Comparison of ENCODE assay signal across 8 mouse cellular contexts in genomic region chr11:59624017-59624630, GRCm38 (mm10). TPM values are rescaled to one million over a fixed set of nuclear protein-coding genes. Genes with fewer than 3 reads are reported as not detected.
DNase-seq lines count a peak whose midpoint lies in the region; ATAC-seq and TF ChIP-seq lines count a peak whose summit lies in the region.
"Had no signal": no experiment of that assay in that cellular context is flagged by ENCODE, and none has a peak within 500 bp of the region (broad histone marks: within the 10 kb centered on the region; RNA-seq: fewer than 3 reads in every experiment).

No protein-coding gene starts in this region.

- TF ChIP-seq CTCF in cortical plate, adult 2 months (IDR thresholded peaks at IDR 0.05; ENCODE audit: extremely low read depth, insufficient read depth, low read length), result peak; percentile 91
- TF ChIP-seq CTCF in kidney, postnatal 0 days (IDR thresholded peaks at IDR 0.05; ENCODE audit: low read depth), result peak; percentile 96
- TF ChIP-seq CTCF in liver, embryonic 14.5 days (IDR thresholded peaks at IDR 0.05; ENCODE audit: low read depth), result peak; percentile 67

- H3K4me1 ChIP-seq in cortical plate, adult 2 months (ENCODE audit: control insufficient read depth, insufficient read depth, low read length), result no peaks in the 10 kb centered on the region
- no peaks in the 10 kb centered on the region for H3K4me1 ChIP-seq in kidney, postnatal 0 days (replicated peaks; ENCODE audit: insufficient read depth, low read length)
- no peaks in the 10 kb centered on the region for H3K4me1 ChIP-seq in liver, embryonic 14.5 days (replicated peaks; ENCODE audit: control insufficient read depth in 2 of 2, insufficient read depth in 2 of 2, low read length in 1 of 2)

- no peak overlapping the region for H3K9ac ChIP-seq in kidney, postnatal 0 days (ENCODE audit: low read depth, low read length)
- no peak overlapping the region for H3K9ac ChIP-seq in liver, embryonic 14.5 days (replicated peaks)

- TF ChIP-seq EP300 in liver, embryonic 14.5 days (IDR thresholded peaks at IDR 0.05; ENCODE audit: low read depth), result no peak

- H3K27me3 ChIP-seq in kidney, postnatal 0 days (ENCODE audit: insufficient read depth, low read length), result no peaks in the 10 kb centered on the region
- no peaks in the 10 kb centered on the region for H3K27me3 ChIP-seq in liver, embryonic 14.5 days (ENCODE audit: control insufficient read depth, insufficient read depth, low read length)

- H3K4me2 ChIP-seq in kidney, postnatal 0 days (ENCODE audit: low read length), result no peak overlapping the region
- H3K4me2 ChIP-seq in liver, embryonic 14.5 days (ENCODE audit: low read depth), result no peak overlapping the region

- TF ChIP-seq POLR2A in cortical plate, adult 2 months (IDR thresholded peaks at IDR 0.05; ENCODE audit: extremely low read depth, insufficient read depth, low read length), result no peak

- ATAC-seq in kidney, postnatal 0 days (replicated peaks; ENCODE audit: low FRiP score, low read depth), result peak; percentile 68
- no peak for ATAC-seq in liver, embryonic 14.5 days (ENCODE audit: insufficient read depth)

- no peak overlapping the region for H3K27ac ChIP-seq in cortical plate, adult 2 months (ENCODE audit: insufficient read depth, low read length)
- no peak overlapping the region for H3K27ac ChIP-seq in kidney, postnatal 0 days
- no peak overlapping the region for H3K27ac ChIP-seq in liver, embryonic 14.5 days

- WGBS in kidney, postnatal 0 days, result 25% methylated on average over 6 of the region's 6 CpGs
- 23% methylated on average over 6 of the region's 6 CpGs for WGBS in liver, embryonic 14.5 days (ENCODE audit: insufficient replicate concordance)

- intact Hi-C loops in gastrocnemius, postnatal 36 days (cut with DNase I), result no loop called here

- H3K9me3 ChIP-seq in kidney, postnatal 0 days (replicated peaks; ENCODE audit: low read length), result no peaks in the 10 kb centered on the region
- no peaks in the 10 kb centered on the region for H3K9me3 ChIP-seq in liver, embryonic 14.5 days (ENCODE audit: control insufficient read depth, low read length)

- H3K4me3 ChIP-seq in cortical plate, adult 2 months (ENCODE audit: insufficient read depth, low read length), result no peak overlapping the region
- no peak overlapping the region for H3K4me3 ChIP-seq in kidney, postnatal 0 days (replicated peaks; ENCODE audit: low read depth, low read length)
- H3K4me3 ChIP-seq in liver, embryonic 14.5 days (ENCODE audit: insufficient read depth in 1 of 2, low read depth in 2 of 2, low read length in 2 of 2), result no peak overlapping the region

- peak; percentile 80 for DNase-seq in CD4-positive, CD25-positive, alpha-beta regulatory T cell, adult 2 months (ENCODE audit: low read depth, low spot score)
- DNase-seq in Muller cell, postnatal 12 days (ENCODE audit: inconsistent ontology term), result peak; percentile 40
- DNase-seq in gastrocnemius, postnatal 36 days, result peak; percentile 38 to 50
- peak; percentile 88 for DNase-seq in kidney, postnatal 0 days (ENCODE audit: low spot score)
- peak in 2 of 3 experiments; percentile 10 to 19 for DNase-seq in liver, embryonic 14.5 days (ENCODE audit: low read depth in 3 of 3, low spot score in 3 of 3)
- peak; percentile 73 to 76 for DNase-seq in right cerebral cortex, adult 2 months (ENCODE audit: low spot score in 2 of 2)

- no peaks in the 10 kb centered on the region for H3K36me3 ChIP-seq in kidney, postnatal 0 days (ENCODE audit: insufficient read depth, low read length)
- no peaks in the 10 kb centered on the region for H3K36me3 ChIP-seq in liver, embryonic 14.5 days (replicated peaks; ENCODE audit: control insufficient read depth, insufficient read depth, low read depth)

RNA-seq across cellular contexts. Expression of gene Olfr223, which starts 31.0 kb away (rescaled TPM):
- polyA plus RNA-seq in cortical plate, adult 2 months (2012; rRNA removed), result not detected in 2 replicates
- total RNA-seq in gastrocnemius, postnatal 36 days (2021), result not detected
- not detected in 2 replicates for polyA plus RNA-seq in kidney, postnatal 0 days (2015; fragmentation: Nextera tagmentation; extraction: Ambion mirVana)
- polyA plus RNA-seq in liver, embryonic 14.5 days (2012; rRNA removed), result not detected in 2 replicates
- not detected in 2 replicates for polyA plus RNA-seq in liver, embryonic 14.5 days (2014; fragmentation: Nextera tagmentation; extraction: Ambion mirVana)
- polyA plus RNA-seq: liver, embryonic 16.5 days had no signal

RNA-seq across cellular contexts. Expression of gene Mprip, which starts 37.0 kb away (rescaled TPM):
- polyA plus RNA-seq in cortical plate, adult 2 months (2012; rRNA removed), result 126 and 128 TPM in 2 replicates
- total RNA-seq in gastrocnemius, postnatal 36 days (2021), result 10 to 100 TPM; 65.7 to 76.2 TPM
- polyA plus RNA-seq in kidney, postnatal 0 days (2015; fragmentation: Nextera tagmentation; extraction: Ambion mirVana), result 67.4 and 76.8 TPM in 2 replicates
- 10.8 and 14.6 TPM in 2 replicates for polyA plus RNA-seq in liver, embryonic 14.5 days (2012; rRNA removed)
- polyA plus RNA-seq in liver, embryonic 14.5 days (2014; fragmentation: Nextera tagmentation; extraction: Ambion mirVana), result 10.2 and 15.7 TPM in 2 replicates

RNA-seq across cellular contexts. Expression of gene Olfr222, which starts 48.1 kb away (rescaled TPM):
- not detected in 2 replicates for polyA plus RNA-seq in cortical plate, adult 2 months (2012; rRNA removed)
- not detected for total RNA-seq in gastrocnemius, postnatal 36 days (2021)
- polyA plus RNA-seq in kidney, postnatal 0 days (2015; fragmentation: Nextera tagmentation; extraction: Ambion mirVana), result not detected in 2 replicates
- polyA plus RNA-seq in liver, embryonic 14.5 days (2012; rRNA removed), result not detected in 2 replicates
- polyA plus RNA-seq in liver, embryonic 14.5 days (2014; fragmentation: Nextera tagmentation; extraction: Ambion mirVana), result not detected in 2 replicates
- polyA plus RNA-seq: liver, embryonic 16.5 days had no signal

Comparison
In these comparisons a context has a peak if more than half of its experiments do, and no peak if none do; other contexts are left out.
1. DNase-seq: peak in every context shown above with its lines; median percentile 88 in kidney, postnatal 0 days; 80 in CD4-positive, CD25-positive, alpha-beta regulatory T cell, adult 2 months; 74 in right cerebral cortex, adult 2 months; 44 in gastrocnemius, postnatal 36 days; 40 in Muller cell, postnatal 12 days; 14 in liver, embryonic 14.5 days.